Mouse (Mus musculus) liver, postnatal 0 days (tissue): Measurements from ENCODE around the gene Fkbp14. TPM values are rescaled to one million over a fixed set of nuclear protein-coding genes. Genes with fewer than 3 reads are reported as not detected.

Experiments used
- ATAC-seq: fragments of 200-750 bp; cut with Nextera tagmentation; 2 replicates; pipeline ENCODE4 v1.8.0; 2017; ENCODE audit warnings: mild to moderate bottlenecking, moderate library complexity
- DNase-seq: peaks from one replicate; pipeline ENCODE4 v3.0.0-alpha.2; 2016
- H3K27ac ChIP-seq: fragments of 300-500 bp; sonication (generic); 2 replicates; pipeline ENCODE4 v1.5.1; 2014; ENCODE audit warnings: antibody characterized with exemption, moderate library complexity, mild to moderate bottlenecking, low read depth
- H3K27me3 ChIP-seq: fragments of 300-500 bp; sonication (generic); 2 replicates; pipeline ENCODE4 v1.6.1; 2014; ENCODE audit warnings: low read length, control low read depth, mixed read lengths; ENCODE audit not compliant: insufficient read depth
- H3K36me3 ChIP-seq: fragments of 300-500 bp; sonication (generic); replicated peaks from 2 replicates; pipeline ENCODE4 v1.6.1; 2014; ENCODE audit warnings: mild to moderate bottlenecking, control low read depth, low read length, moderate library complexity, mixed read lengths; ENCODE audit not compliant: insufficient read depth
- H3K4me1 ChIP-seq: fragments of 300-500 bp; sonication (generic); 2 replicates; pipeline ENCODE4 v1.6.1; 2014; ENCODE audit warnings: antibody characterized with exemption, mild to moderate bottlenecking, control low read depth; ENCODE audit not compliant: insufficient read depth
- H3K4me2 ChIP-seq: fragments of 300-500 bp; sonication (generic); 2 replicates; pipeline ENCODE4 v1.6.1; 2014; ENCODE audit warnings: low read depth, mild to moderate bottlenecking, low read length, moderate library complexity, mixed read lengths
- H3K4me3 ChIP-seq: fragments of 300-500 bp; sonication (generic); 2 replicates; pipeline ENCODE4 v1.5.1; 2014; ENCODE audit warnings: low read depth, low read length
- H3K9ac ChIP-seq: fragments of 300-500 bp; sonication (generic); replicated peaks from 2 replicates; pipeline ENCODE4 v1.6.1; 2014; ENCODE audit warnings: mild to moderate bottlenecking, moderate library complexity
- H3K9me3 ChIP-seq: fragments of 300-500 bp; sonication (generic); 2 replicates; pipeline ENCODE4 v1.6.1; 2016; ENCODE audit warnings: mild to moderate bottlenecking, control low read depth, low read length, mixed read lengths
- CTCF ChIP-seq: sonication (generic); IDR thresholded peaks from 2 replicates; pipeline ENCODE4 v1.5.1; 2016; ENCODE audit warnings: antibody characterized with exemption, low read depth
- EP300 ChIP-seq: IDR thresholded peaks from 2 replicates; pipeline ENCODE4 v1.6.1; 2016; ENCODE audit warnings: antibody characterized with exemption, low read depth, mild to moderate bottlenecking
- WGBS: fragments of 180-500 bp; shearing (Covaris S2); extraction: QIAGEN DNeasy Blood & Tissue Kit; methylation state at CpG from one replicate; pipeline ENCODE4 v1.1.7; 2014; ENCODE audit not compliant: insufficient replicate concordance; 5-methylcytosine and 5-hydroxymethylcytosine counted together
- polyA plus RNA-seq: library from polyadenylated mRNA; unstranded; fragments of >200 nt; fragmentation: Nextera tagmentation; extraction: Ambion mirVana; gene quantifications from 2 replicates; pipeline ENCODE4 v1.2.1, GENCODE M21; 2015

Fkbp14 gene
- polyA plus RNA-seq, 1 experiment from 2014 or later: 2.3 TPM

GRCm38 (mm10) chr6:54600681-54601347, 3.7 kb upstream of the Fkbp14 start:
- Histone ChIP-seq H3K36me3 (no peaks in the 10 kb centered on the region), H3K4me1 (peaks cover 10% of the 10 kb centered on the region), H3K9me3 (no peaks in the 10 kb centered on the region), H3K4me2 (no peak overlapping the region), H3K27me3 (no peaks in the 10 kb centered on the region), H3K4me3 (no peak overlapping the region), H3K27ac (peak overlapping the region; percentile 85), H3K9ac (no peak overlapping the region)
- peak; percentile 89 for ATAC-seq
- 56% methylated on average over 5 of the region's 5 CpGs for WGBS
- TF ChIP-seq EP300 (no peak), CTCF (no peak)
- no peak for DNase-seq

GRCm38 (mm10) chr6:54597711-54598110, 603 bp upstream of the Fkbp14 start:
- no peak for TF ChIP-seq EP300
- TF ChIP-seq CTCF: no peak
- H3K36me3 ChIP-seq: no peaks in the 10 kb centered on the region
- no peaks in the 10 kb centered on the region for H3K9me3 ChIP-seq
- no peak overlapping the region for H3K4me3 ChIP-seq
- WGBS: 74% methylated on average over 3 of the region's 3 CpGs
- peaks cover 21% of the 10 kb centered on the region for H3K4me1 ChIP-seq
- H3K4me2 ChIP-seq: no peak overlapping the region
- H3K27me3 ChIP-seq: no peaks in the 10 kb centered on the region
- ATAC-seq: no peak
- no peak for DNase-seq
- H3K27ac ChIP-seq: no peak overlapping the region
- no peak overlapping the region for H3K9ac ChIP-seq

- H3K9ac ChIP-seq: peak overlapping the region; percentile 83
- no peaks in the 10 kb centered on the region for H3K9me3 ChIP-seq
- peak overlapping the region; percentile 64; the same call in 1 of the 2 replicates for H3K27ac ChIP-seq
- ATAC-seq (no peak), DNase-seq (no peak)
- WGBS: under 1% methylated on average over 36 of the region's 48 CpGs
- H3K4me2 ChIP-seq: peak overlapping the region; percentile 91
- no peaks in the 10 kb centered on the region for H3K36me3 ChIP-seq
- peak overlapping the region; percentile 82 for H3K4me3 ChIP-seq
- no peaks in the 10 kb centered on the region for H3K27me3 ChIP-seq
- peaks cover 19% of the 10 kb centered on the region for H3K4me1 ChIP-seq
- no peak for TF ChIP-seq EP300
- TF ChIP-seq CTCF: no peak
Measured at GRCm38 (mm10) chr6:54595330-54595878, 1.7 kb downstream of the Fkbp14 start.

DNA sequence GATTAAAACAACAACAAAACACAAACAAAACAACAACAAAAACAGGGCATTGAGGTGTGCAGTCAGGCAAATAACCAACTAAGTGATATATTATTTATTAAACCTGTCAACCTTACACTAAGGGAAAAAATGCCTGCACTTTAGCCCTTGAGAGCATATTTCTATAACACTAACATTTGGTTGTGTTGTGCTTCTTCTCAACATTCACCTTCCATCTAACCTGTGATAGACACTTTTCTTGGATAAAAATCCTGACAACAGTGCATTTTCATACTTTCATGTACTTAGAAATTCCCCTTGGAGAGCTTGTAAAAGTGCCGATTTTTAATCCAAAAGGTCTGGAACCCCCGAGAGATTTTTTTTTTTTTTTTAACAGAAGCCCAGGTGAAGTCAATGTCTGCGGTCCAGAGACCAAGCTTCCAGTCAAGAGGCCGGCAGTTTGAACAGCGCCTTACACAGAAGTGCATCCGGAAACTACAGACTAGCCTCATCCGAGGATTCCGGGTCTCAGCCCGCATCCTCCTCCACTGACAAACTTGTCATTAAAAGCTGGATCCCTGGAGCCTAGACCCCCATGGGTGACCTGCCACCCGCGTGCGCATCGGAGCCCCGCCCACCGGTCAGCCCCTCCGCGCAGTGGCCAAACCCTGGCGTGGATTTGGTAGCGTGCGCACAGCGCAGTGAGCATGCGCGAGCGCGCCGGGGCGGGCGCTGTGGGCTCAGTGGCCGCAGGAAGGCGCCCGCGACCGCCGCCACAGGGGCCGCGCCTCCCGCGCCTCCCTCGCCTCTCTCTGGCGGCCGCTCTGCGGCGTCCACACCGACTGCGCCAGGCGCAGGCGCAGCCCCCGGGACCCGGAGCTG, 2.4 kb downstream of the Fkbp14 start, which contains the start of gene Plekha8:
Gene Plekha8 (plus strand): TSS at position 643 of the 861 bp plus-strand sequence.
- peak within 1 kb of the TSS; percentile 64; the same call in 1 of the 2 replicates for H3K27ac ChIP-seq
- no peaks in the 10 kb centered on the region for H3K36me3 ChIP-seq
- no peaks in the 10 kb centered on the region for H3K9me3 ChIP-seq
- peak within 1 kb of the TSS; percentile 83 for H3K9ac ChIP-seq
- peak; percentile 90 for DNase-seq
- peak within 1 kb of the TSS; percentile 91 for H3K4me2 ChIP-seq
- H3K4me1 ChIP-seq: peaks cover 19% of the 10 kb centered on the region
- WGBS: under 1% methylated on average over 38 of the region's 49 CpGs
- peak; percentile 31 for TF ChIP-seq CTCF
- no peak for TF ChIP-seq EP300
- peak within 1 kb of the TSS; percentile 82 for H3K4me3 ChIP-seq
- ATAC-seq: peak; percentile 93
- no peaks in the 10 kb centered on the region for H3K27me3 ChIP-seq

DNA sequence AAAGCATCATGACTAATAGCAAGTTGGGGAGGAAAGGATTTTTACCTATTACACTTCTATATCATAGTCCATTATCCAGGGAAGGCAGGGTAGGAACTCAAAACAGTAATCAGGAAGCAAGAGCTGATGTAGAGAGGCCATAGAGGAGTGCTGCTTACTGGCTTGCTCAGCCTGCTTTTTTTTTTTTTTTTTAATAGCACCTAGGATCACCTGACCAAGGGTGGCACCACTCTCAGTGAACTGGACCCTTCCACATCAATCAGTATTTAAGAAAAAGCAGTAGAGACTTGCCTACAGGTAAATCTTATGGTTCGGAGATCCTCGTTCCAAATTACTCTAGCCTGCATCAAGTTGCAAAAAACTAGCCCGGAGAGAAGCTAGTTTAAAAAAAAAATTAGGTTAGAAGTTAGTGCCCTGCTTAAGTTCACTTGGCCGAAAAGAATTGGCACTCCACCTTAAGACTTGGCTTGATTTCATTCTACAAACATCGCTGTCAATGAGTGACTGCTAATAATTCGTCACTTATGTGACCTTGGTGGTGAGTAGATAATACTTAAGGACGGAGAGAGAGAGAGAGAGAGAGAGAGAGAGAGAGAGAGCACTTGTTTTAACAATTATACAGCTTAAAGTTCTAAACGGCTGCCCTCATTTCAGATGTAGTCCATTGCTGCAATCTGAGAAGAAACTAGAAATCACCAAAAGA, 3.2 kb downstream of the Fkbp14 start:
- peak overlapping the region; percentile 66; the same call in 1 of the 2 replicates for H3K4me3 ChIP-seq
- no peak overlapping the region for H3K27ac ChIP-seq
- H3K27me3 ChIP-seq: no peaks in the 10 kb centered on the region
- 52% methylated on average over 8 of the region's 8 CpGs for WGBS
- H3K4me2 ChIP-seq: peak overlapping the region; percentile 91
- ATAC-seq (no peak), DNase-seq (no peak)
- H3K4me1 ChIP-seq: peaks cover 19% of the 10 kb centered on the region
- H3K9ac ChIP-seq: no peak overlapping the region
- H3K9me3 ChIP-seq: no peaks in the 10 kb centered on the region
- TF ChIP-seq CTCF (no peak), EP300 (no peak)
- no peaks in the 10 kb centered on the region for H3K36me3 ChIP-seq
